Mouse (Mus musculus) kidney, postnatal 25 days (tissue): ENCODE data around the gene Ern1.

Source experiments
- DNase-seq, 2 experiments: peaks; one replicate each; pipeline ENCODE4 v3.0.0; 2021; ENCODE audit warnings: mixed read lengths in 2 of 2

Gene Ern1

GRCm38 (mm10) chr11:106387020-106387419, 100.6 kb downstream of the Ern1 start:
- no peak for DNase-seq

GRCm38 (mm10) chr11:106386409-106386808, 101.2 kb downstream of the Ern1 start:
- DNase-seq, result no peak

- DNase-seq, result no peak
Measured at GRCm38 (mm10) chr11:106383051-106383790, 104.4 kb downstream of the Ern1 start.

- peak; percentile 33 to 67 for DNase-seq
Measured at GRCm38 (mm10) chr11:106382424-106382823, 105.2 kb downstream of the Ern1 start.

- peak; percentile 53 to 60 for DNase-seq
Measured at GRCm38 (mm10) chr11:106381883-106382282, 105.8 kb downstream of the Ern1 start.

- no peak for DNase-seq
Measured at GRCm38 (mm10) chr11:106381011-106381410, 106.6 kb downstream of the Ern1 start.

GRCm38 (mm10) chr11:106374979-106375378, 112.7 kb downstream of the Ern1 start:
- no peak for DNase-seq

GRCm38 (mm10) chr11:106374559-106374958, 113.1 kb downstream of the Ern1 start:
- DNase-seq, result no peak

- DNase-seq, result no peak
Measured at GRCm38 (mm10) chr11:106373998-106374397, 113.7 kb downstream of the Ern1 start.

- peak; percentile 74 to 86 for DNase-seq
Measured at GRCm38 (mm10) chr11:106366316-106366715, 121.3 kb downstream of the Ern1 start.

- DNase-seq, result no peak
Measured at GRCm38 (mm10) chr11:106365366-106365765, 122.3 kb downstream of the Ern1 start, which contains the start of gene Prr29. Gene Prr29 (plus strand): TSS chr11:106365472.

- no peak for DNase-seq
Measured at GRCm38 (mm10) chr11:106364712-106365111, 122.9 kb downstream of the Ern1 start.

GRCm38 (mm10) chr11:106359350-106359749, 128.3 kb downstream of the Ern1 start:
- DNase-seq, result peak in 1 of 2 experiments; percentile 22

- peak; percentile 6 to 55 for DNase-seq
Measured at GRCm38 (mm10) chr11:106355382-106356128, 132.1 kb downstream of the Ern1 start.

GRCm38 (mm10) chr11:106354181-106354580, 133.5 kb downstream of the Ern1 start:
- DNase-seq, result no peak

- no peak for DNase-seq
Measured at GRCm38 (mm10) chr11:106353188-106353587, 134.5 kb downstream of the Ern1 start, which contains the start of gene Scn4a. Gene Scn4a (minus strand): TSS chr11:106353288.

- no peak for DNase-seq
Measured at GRCm38 (mm10) chr11:106351941-106352340, 135.7 kb downstream of the Ern1 start.

- no peak for DNase-seq
Measured at GRCm38 (mm10) chr11:106351253-106351652, 136.4 kb downstream of the Ern1 start.

GRCm38 (mm10) chr11:106350853-106351252, 136.8 kb downstream of the Ern1 start:
- no peak for DNase-seq

- DNase-seq, result no peak
Measured at GRCm38 (mm10) chr11:106349772-106350171, 137.9 kb downstream of the Ern1 start.

GRCm38 (mm10) chr11:106344910-106345309, 142.7 kb downstream of the Ern1 start:
- no peak for DNase-seq
